Mouse (Mus musculus): ENCODE data around the gene Nr1h4.

Nr1h4 gene

GRCm38 (mm10) chr10:89522481-89522880 is 10.9 kb downstream of the Nr1h4 start:
- in situ Hi-C loops (cut with MboI; ENCODE audit: unreplicated experiment in 2 of 2): no loop called here

DNA sequence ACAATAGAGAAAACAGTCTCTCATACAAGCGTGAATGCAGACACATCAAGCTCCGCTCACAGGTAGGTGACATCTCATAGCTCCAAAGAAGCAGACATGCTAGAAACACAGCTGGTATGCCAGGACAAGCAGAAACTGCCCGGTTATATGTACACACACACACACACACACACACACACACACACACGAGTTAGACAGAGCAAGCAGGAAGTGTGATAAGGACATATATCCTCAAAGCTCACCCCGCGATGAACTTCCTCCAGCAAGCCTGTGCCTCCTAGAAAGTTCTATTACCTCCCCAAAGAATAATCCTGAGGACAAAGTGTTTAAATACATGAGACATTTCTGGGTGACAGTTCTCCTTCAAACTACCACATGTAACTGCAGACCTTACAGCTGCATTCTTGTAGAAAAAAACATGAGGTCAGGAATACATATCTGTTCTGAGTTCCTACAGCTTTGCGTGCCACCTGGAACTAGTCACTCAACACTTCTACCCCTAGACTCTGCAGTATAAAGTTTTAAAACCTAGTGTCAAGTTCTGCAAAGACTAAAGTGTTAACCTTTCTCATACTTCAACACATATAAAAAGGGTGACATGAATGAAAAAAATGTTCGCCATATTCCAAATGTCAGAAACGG is 11.5 kb downstream of the Nr1h4 start:
- in situ Hi-C loops (cut with MboI; ENCODE audit: unreplicated experiment in 2 of 2): no loop called here

GRCm38 (mm10) chr10:89520381-89520780 is 13.0 kb downstream of the Nr1h4 start:
- in situ Hi-C loops (cut with MboI; ENCODE audit: unreplicated experiment in 2 of 2): no loop called here

DNA sequence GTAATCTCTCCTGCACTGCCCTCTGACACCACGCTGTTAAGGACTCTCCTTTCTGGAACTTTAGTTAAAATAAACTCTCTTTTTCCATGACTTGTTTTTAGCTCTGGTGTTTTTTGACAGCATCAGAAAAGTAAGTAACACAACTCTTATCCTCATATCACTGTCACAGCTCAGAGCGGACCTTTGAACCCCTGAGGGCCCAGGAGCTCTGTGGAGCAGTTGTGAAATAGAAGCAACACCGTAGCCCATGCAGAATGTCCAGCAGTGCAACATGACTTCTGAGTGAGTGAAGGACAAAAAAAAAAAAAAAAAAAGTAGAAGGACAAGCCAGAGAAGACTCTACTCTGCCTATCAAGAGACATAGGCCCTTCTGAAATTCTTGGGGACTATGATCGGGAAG is 14.2 kb downstream of the Nr1h4 start:
- in situ Hi-C loops (cut with MboI; ENCODE audit: unreplicated experiment in 2 of 2): no loop called here

- in situ Hi-C loops (cut with MboI; ENCODE audit: unreplicated experiment in 2 of 2): no loop called here
These were observed 15.0 kb downstream of the Nr1h4 start for GRCm38 (mm10) chr10:89518365-89518764.

DNA sequence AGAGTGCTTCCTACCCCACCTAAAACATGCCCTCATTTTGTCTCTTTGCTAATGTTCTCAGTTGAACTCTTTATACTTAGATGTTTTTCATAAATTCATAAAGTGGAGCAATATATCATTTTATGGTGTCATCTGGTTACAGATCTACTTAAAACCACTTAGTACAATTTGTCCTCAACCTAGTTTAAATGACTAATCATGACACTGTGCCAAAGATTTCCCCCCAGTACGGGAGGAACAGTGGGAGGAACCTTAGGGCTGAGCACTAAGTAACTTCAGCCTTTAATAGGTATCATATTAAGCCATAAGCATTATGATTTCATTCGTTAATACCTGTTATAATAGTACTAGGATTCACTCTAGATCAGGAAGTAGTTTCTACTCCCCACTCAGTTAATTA is 17.6 kb downstream of the Nr1h4 start:
- in situ Hi-C loops (cut with MboI; ENCODE audit: unreplicated experiment in 2 of 2): no loop called here

DNA sequence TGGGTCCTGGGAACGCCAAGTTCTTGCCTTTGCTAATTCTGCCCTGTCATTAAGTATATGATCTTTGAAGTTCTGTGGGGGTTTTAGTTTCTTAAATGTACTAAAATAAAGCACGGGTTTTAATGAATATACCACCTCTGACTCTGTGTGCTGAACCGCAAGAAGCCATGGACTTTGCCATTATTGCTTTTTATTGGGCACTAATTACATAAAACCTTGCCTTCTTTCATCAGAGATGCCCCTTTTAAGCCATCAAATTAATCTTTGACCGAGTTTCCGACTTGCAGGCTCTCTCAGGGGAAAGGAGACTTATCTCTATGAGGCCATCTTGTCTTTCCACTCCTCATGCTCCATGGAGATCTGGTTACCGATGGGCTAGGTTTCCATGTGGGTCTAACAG is 20.8 kb downstream of the Nr1h4 start:
- in situ Hi-C loops (cut with MboI; ENCODE audit: unreplicated experiment in 2 of 2): no loop called here

- in situ Hi-C loops (cut with MboI; ENCODE audit: unreplicated experiment in 2 of 2): no loop called here
These were observed 22.8 kb downstream of the Nr1h4 start for GRCm38 (mm10) chr10:89510547-89510946.

DNA sequence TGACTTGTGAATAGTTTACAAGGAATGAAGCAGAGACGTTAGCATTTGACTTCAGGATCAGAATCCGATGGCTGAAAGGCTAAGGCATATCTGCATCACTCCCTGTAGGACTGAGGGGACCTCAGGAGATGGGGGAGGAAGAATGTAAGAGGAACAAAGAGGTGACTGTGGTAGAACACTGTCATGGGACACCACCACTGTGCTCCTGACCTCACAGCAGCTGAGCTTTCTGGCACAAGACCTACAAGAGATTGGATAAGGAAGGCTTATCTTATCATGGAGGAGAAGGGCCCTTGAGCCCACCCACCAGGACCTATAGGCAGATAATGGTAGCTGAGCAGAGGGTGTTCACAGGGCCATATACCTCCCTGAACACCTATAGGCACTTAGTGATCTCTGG is 24.8 kb downstream of the Nr1h4 start:
- in situ Hi-C loops (cut with MboI; ENCODE audit: unreplicated experiment in 2 of 2): no loop called here

GRCm38 (mm10) chr10:89506479-89506878 is 26.9 kb downstream of the Nr1h4 start:
- in situ Hi-C loops (cut with MboI; ENCODE audit: unreplicated experiment in 2 of 2): no loop called here

GRCm38 (mm10) chr10:89505592-89505955 is 27.8 kb downstream of the Nr1h4 start:
- in situ Hi-C loops (cut with MboI; ENCODE audit: unreplicated experiment in 2 of 2): no loop called here

- in situ Hi-C loops (cut with MboI; ENCODE audit: unreplicated experiment in 2 of 2): no loop called here
These were observed 28.3 kb downstream of the Nr1h4 start for GRCm38 (mm10) chr10:89504952-89505591.

GRCm38 (mm10) chr10:89502986-89503560 is 30.3 kb downstream of the Nr1h4 start:
- in situ Hi-C loops (cut with MboI; ENCODE audit: unreplicated experiment in 2 of 2): no loop called here

DNA sequence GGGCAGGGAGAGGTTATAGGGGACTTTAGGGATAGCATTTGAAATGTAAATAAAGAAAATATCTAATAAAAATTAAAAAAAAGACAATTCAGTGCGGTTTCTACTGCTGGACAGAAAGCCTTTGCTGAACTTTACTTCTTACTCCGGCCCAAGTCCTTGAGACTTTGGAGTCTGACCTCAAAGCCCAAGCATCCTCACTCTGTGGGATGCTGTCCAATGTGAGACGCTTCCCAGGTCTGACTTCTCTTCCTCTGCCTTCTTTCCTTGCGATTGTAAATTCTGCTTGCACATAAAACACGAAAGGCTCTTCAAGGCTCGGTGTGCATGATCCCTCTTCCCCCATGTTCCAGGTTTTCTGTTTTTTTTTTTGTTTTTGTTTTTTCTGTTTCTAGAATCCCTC is 31.5 kb downstream of the Nr1h4 start:
- in situ Hi-C loops (cut with MboI; ENCODE audit: unreplicated experiment in 2 of 2): no loop called here

GRCm38 (mm10) chr10:89495537-89495936 is 37.8 kb downstream of the Nr1h4 start:
- in situ Hi-C loops (cut with MboI; ENCODE audit: unreplicated experiment in 2 of 2): no loop called here

GRCm38 (mm10) chr10:89491321-89491720 is 42.1 kb downstream of the Nr1h4 start:
- in situ Hi-C loops (cut with MboI; ENCODE audit: unreplicated experiment in 2 of 2): no loop called here

- in situ Hi-C loops (cut with MboI; ENCODE audit: unreplicated experiment in 2 of 2): no loop called here
These were observed 43.1 kb downstream of the Nr1h4 start for GRCm38 (mm10) chr10:89490250-89490649.

DNA sequence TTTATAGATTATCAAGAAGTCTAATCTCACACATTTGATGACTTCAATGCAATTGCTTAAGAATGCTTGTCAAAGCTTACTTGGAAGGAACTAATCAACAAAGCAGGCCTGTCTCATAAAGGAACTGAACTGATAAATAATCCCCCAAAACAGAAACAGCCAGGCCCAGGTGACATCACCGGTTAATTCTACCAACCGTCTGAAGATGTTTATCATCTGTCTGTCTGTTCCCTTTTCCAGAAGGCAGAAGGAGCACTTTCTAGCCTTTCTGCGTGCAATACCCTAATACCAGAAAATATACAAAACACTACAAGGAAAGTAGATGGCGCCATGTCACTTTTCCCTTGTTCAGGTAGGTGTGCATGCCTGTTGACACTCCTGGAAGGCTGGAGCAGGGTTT is 43.9 kb downstream of the Nr1h4 start:
- in situ Hi-C loops (cut with MboI; ENCODE audit: unreplicated experiment in 2 of 2): no loop called here

- in situ Hi-C loops (cut with MboI; ENCODE audit: unreplicated experiment in 2 of 2): no loop called here
These were observed 46.2 kb downstream of the Nr1h4 start for GRCm38 (mm10) chr10:89486995-89487742.

DNA sequence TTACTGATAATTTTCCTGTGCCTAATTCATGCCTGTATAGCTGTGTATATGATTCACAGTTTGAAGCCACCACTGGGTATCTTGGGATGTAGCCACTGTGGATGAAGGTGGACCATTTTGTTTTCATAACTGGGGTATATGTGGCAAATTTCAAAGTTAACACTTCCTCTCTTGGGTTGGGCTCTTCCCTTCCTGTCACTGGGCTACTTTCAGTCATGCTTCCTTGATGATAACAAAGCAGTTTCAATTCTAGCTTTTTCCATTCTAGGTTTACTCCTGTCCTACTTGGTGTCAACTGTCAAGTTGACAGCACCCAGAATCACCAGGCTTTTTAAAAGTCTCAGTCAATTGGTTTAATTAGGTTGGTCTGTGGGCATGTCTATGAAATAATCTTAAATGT is 48.5 kb downstream of the Nr1h4 start:
- in situ Hi-C loops (cut with MboI; ENCODE audit: unreplicated experiment in 2 of 2): no loop called here

DNA sequence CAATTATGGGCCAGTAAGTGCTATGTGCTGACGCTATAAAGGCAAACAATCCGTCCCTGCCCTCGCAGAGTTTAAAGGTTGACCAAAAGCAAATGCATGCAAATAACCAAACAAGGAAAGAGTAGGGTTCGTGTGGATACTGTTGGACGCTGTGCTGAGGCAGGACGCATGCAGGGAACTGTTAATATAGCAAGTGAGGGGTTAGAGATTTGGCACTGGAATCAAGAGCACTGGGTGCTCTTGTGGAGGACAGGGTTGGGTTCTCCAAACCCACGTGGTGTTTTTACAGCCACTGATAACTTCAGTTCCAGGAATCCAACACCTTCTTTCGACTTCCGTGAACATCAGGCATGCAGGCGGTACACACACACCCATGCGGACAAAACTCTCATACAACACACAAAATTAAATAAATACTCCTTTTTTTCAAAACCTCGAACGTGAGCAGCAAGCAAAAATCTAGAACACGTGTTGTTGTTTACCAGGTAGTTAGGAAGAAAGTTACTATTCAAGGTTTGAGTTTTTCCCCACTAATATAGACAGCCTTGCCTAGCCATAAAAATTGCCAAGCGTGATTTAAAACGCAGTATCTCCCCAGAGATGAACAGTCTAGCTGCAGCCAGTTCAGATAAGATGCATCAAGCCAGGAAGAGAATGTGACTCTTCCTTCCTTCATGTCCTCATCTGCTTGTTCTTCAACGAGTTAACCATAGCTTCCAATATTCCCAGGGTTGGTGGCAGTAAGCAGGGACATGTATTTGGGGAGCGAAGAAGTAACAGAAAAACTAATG is 49.4 kb downstream of the Nr1h4 start:
- in situ Hi-C loops (cut with MboI; ENCODE audit: unreplicated experiment in 2 of 2): no loop called here

All from v-Abl transformed pro-B cells (cell line).